Mouse (Mus musculus) forebrain, embryonic 11.5 days (tissue): ENCODE measurements around the gene Hook2. TPM values are rescaled to one million over a fixed set of nuclear protein-coding genes. Genes with fewer than 3 reads are reported as not detected.
A peak's percentile ranks its signal among the peaks of the same experiment; 100 is the strongest.

ENCODE experiments used
- ATAC-seq: fragments of 200-750 bp; cut with Nextera tagmentation; replicated peaks from 2 replicates; pipeline ENCODE4 v1.8.0; 2017; ENCODE audit warnings: moderate TSS enrichment; ENCODE audit not compliant: low FRiP score
- DNase-seq: peaks from one replicate; pipeline ENCODE4 v3.0.0-alpha.2; 2017; ENCODE audit warnings: low spot score
- H3K27ac ChIP-seq: fragments of 300-500 bp; sonication (generic); 2 replicates; pipeline ENCODE4 v1.5.1; 2014; ENCODE audit warnings: low read depth, low read length
- H3K27me3 ChIP-seq: fragments of 300-500 bp; sonication (generic); 2 replicates; pipeline ENCODE4 v1.6.1; 2014; ENCODE audit warnings: mild to moderate bottlenecking, low read length, mixed read lengths; ENCODE audit not compliant: control insufficient read depth, insufficient read depth
- H3K36me3 ChIP-seq: fragments of 300-500 bp; sonication (generic); 2 replicates; pipeline ENCODE4 v1.6.1; 2014; ENCODE audit warnings: mild to moderate bottlenecking, low read length, moderate library complexity, mixed read lengths; ENCODE audit not compliant: control insufficient read depth, insufficient read depth
- H3K4me1 ChIP-seq: fragments of 300-500 bp; sonication (generic); replicated peaks from 2 replicates; pipeline ENCODE4 v1.6.1; 2014; ENCODE audit warnings: low read length, mixed read lengths; ENCODE audit not compliant: control insufficient read depth, insufficient read depth
- H3K4me2 ChIP-seq: fragments of 300-500 bp; sonication (generic); 2 replicates; pipeline ENCODE4 v1.6.1; 2014; ENCODE audit warnings: low read depth, mild to moderate bottlenecking, low read length, moderate library complexity, mixed read lengths; ENCODE audit not compliant: severe bottlenecking
- H3K4me3 ChIP-seq: fragments of 300-500 bp; sonication (generic); 2 replicates; pipeline ENCODE4 v1.5.1; 2014; ENCODE audit warnings: low read depth, low read length
- H3K9ac ChIP-seq: fragments of 300-500 bp; sonication (generic); 2 replicates; pipeline ENCODE4 v1.6.1; 2014; ENCODE audit warnings: low read length
- H3K9me3 ChIP-seq: fragments of 300-500 bp; sonication (generic); 2 replicates; pipeline ENCODE4 v1.6.1; 2016; ENCODE audit warnings: low read length, mixed read lengths; ENCODE audit not compliant: control insufficient read depth
- WGBS: fragments of 180-500 bp; shearing (Covaris S2); extraction: QIAGEN DNeasy Blood & Tissue Kit; methylation state at CpG from one replicate; pipeline ENCODE4 v1.1.7; 2014; 5-methylcytosine and 5-hydroxymethylcytosine counted together
- polyA plus RNA-seq: library from polyadenylated mRNA; unstranded; fragments of >200 nt; fragmentation: Nextera tagmentation; extraction: Ambion mirVana; gene quantifications from 2 replicates; pipeline ENCODE4 v1.2.1, GENCODE M21; 2014

The Hook2 gene
- polyA plus RNA-seq, 1 experiment from 2014 or later: 14.8 TPM

- peak within 1 kb of the TSS; percentile 85 for H3K9ac ChIP-seq
- H3K4me1 ChIP-seq: peaks cover 18% of the 10 kb centered on the region
- no peaks in the 10 kb centered on the region for H3K9me3 ChIP-seq
- peak within 1 kb of the TSS; percentile 68 for H3K27ac ChIP-seq
- DNase-seq (peak; percentile 89), ATAC-seq (peak; percentile 88)
- peak within 1 kb of the TSS; percentile 93 for H3K4me2 ChIP-seq
- H3K36me3 ChIP-seq: peaks cover 11% of the 10 kb centered on the region; the same call in 1 of the 2 replicates
- WGBS: 8% methylated on average over 30 of the region's 30 CpGs
- H3K27me3 ChIP-seq: no peaks in the 10 kb centered on the region
- peak within 1 kb of the TSS; percentile 98 for H3K4me3 ChIP-seq
Measured at GRCm38 (mm10) chr8:85025098-85025932, 34.9 kb downstream of the Hook2 start, which contains the start of gene Asna1. TSS of gene Asna1 (minus strand) at chr8:85025281.

- DNase-seq (peak; percentile 96), ATAC-seq (peak; percentile 84)
- no peaks in the 10 kb centered on the region for H3K27me3 ChIP-seq
- peak within 1 kb of the TSS; percentile 93 for H3K4me2 ChIP-seq
- under 1% methylated on average over 68 of the region's 75 CpGs for WGBS
- peaks cover 18% of the 10 kb centered on the region for H3K4me1 ChIP-seq
- H3K9me3 ChIP-seq: no peaks in the 10 kb centered on the region
- peak within 1 kb of the TSS; percentile 81 for H3K27ac ChIP-seq
- peak within 1 kb of the TSS; percentile 99 for H3K9ac ChIP-seq
- peaks cover 15% of the 10 kb centered on the region; the same call in 1 of the 2 replicates for H3K36me3 ChIP-seq
- peak within 1 kb of the TSS; percentile 98 for H3K4me3 ChIP-seq
Measured at GRCm38 (mm10) chr8:85026670-85027515, 36.5 kb downstream of the Hook2 start, which contains the start of gene Trir. TSS of gene Trir (plus strand) at chr8:85026823.

GRCm38 (mm10) chr8:85027516-85027855 is 37.1 kb downstream of the Hook2 start:
- WGBS: 1% methylated on average over 13 of the region's 13 CpGs
- peaks cover 15% of the 10 kb centered on the region; the same call in 1 of the 2 replicates for H3K36me3 ChIP-seq
- DNase-seq: no peak

GRCm38 (mm10) chr8:85027922-85028321 is 37.5 kb downstream of the Hook2 start:
- Histone ChIP-seq H3K4me3 (peak overlapping the region; percentile 98), H3K27ac (no peak overlapping the region), H3K4me1 (peaks cover 18% of the 10 kb centered on the region), H3K9ac (peak overlapping the region; percentile 99), H3K4me2 (peak overlapping the region; percentile 80), H3K27me3 (no peaks in the 10 kb centered on the region), H3K9me3 (no peaks in the 10 kb centered on the region), H3K36me3 (peaks cover 15% of the 10 kb centered on the region; the same call in 1 of the 2 replicates)
- DNase-seq (no peak), ATAC-seq (no peak)
- 25% methylated on average over 2 of the region's 2 CpGs for WGBS

More at GRCm38 (mm10) chr8:85027516-85027855, 37.1 kb downstream of the Hook2 start:
- peaks cover 18% of the 10 kb centered on the region for H3K4me1 ChIP-seq
- H3K27me3 ChIP-seq: no peaks in the 10 kb centered on the region
- H3K9me3 ChIP-seq: no peaks in the 10 kb centered on the region
- peak overlapping the region; percentile 98 for H3K4me3 ChIP-seq
- H3K27ac ChIP-seq: peak overlapping the region; percentile 81; the same call in 1 of the 2 replicates
- H3K4me2 ChIP-seq: peak overlapping the region; percentile 80
- peak overlapping the region; percentile 99 for H3K9ac ChIP-seq
- ATAC-seq: no peak

- Histone ChIP-seq H3K36me3 (peaks cover 10% of the 10 kb centered on the region; the same call in 1 of the 2 replicates), H3K9ac (no peak overlapping the region), H3K9me3 (no peaks in the 10 kb centered on the region), H3K4me2 (no peak overlapping the region), H3K27ac (no peak overlapping the region), H3K4me1 (peaks cover 15% of the 10 kb centered on the region; the same call in 1 of the 2 replicates), H3K4me3 (no peak overlapping the region), H3K27me3 (no peaks in the 10 kb centered on the region)
- DNase-seq (peak; percentile 50), ATAC-seq (no peak)
- 91% methylated on average over 14 of the region's 14 CpGs for WGBS
Measured at GRCm38 (mm10) chr8:85029271-85029670, 38.9 kb downstream of the Hook2 start.

GRCm38 (mm10) chr8:85032622-85033311 is 42.4 kb downstream of the Hook2 start:
- no peak overlapping the region for H3K27ac ChIP-seq
- peaks cover 10% of the 10 kb centered on the region; the same call in 1 of the 2 replicates for H3K36me3 ChIP-seq
- WGBS: 88% methylated on average over 4 of the region's 4 CpGs
- H3K4me2 ChIP-seq: no peak overlapping the region
- ATAC-seq (no peak), DNase-seq (no peak)
- H3K27me3 ChIP-seq: no peaks in the 10 kb centered on the region
- H3K9me3 ChIP-seq: no peaks in the 10 kb centered on the region
- H3K9ac ChIP-seq: no peak overlapping the region
- H3K4me3 ChIP-seq: no peak overlapping the region
- peaks cover 12% of the 10 kb centered on the region; the same call in 1 of the 2 replicates for H3K4me1 ChIP-seq

GRCm38 (mm10) chr8:85033867-85034266 is 43.5 kb downstream of the Hook2 start:
- Histone ChIP-seq H3K27ac (no peak overlapping the region), H3K4me3 (no peak overlapping the region), H3K4me2 (no peak overlapping the region), H3K27me3 (no peaks in the 10 kb centered on the region), H3K4me1 (peaks cover 5% of the 10 kb centered on the region; the same call in 1 of the 2 replicates), H3K36me3 (peaks cover 10% of the 10 kb centered on the region; the same call in 1 of the 2 replicates), H3K9ac (no peak overlapping the region), H3K9me3 (no peaks in the 10 kb centered on the region)
- no peak for ATAC-seq
- no peak for DNase-seq
- 73% methylated on average over 1 of the region's 1 CpGs for WGBS

- DNase-seq (peak; percentile 85), ATAC-seq (no peak)
- Histone ChIP-seq H3K27ac (no peak overlapping the region), H3K4me2 (peak overlapping the region; percentile 91), H3K4me3 (peak overlapping the region; percentile 80), H3K36me3 (peaks cover 8% of the 10 kb centered on the region; the same call in 1 of the 2 replicates), H3K9ac (no peak overlapping the region; the same call in 1 of the 2 replicates), H3K9me3 (no peaks in the 10 kb centered on the region), H3K27me3 (no peaks in the 10 kb centered on the region), H3K4me1 (0 out of 2 replicates have a peak, but pooled peaks cover 7% of the 10 kb centered on the region)
- 3% methylated on average over 13 of the region's 13 CpGs for WGBS
Measured at GRCm38 (mm10) chr8:85034764-85035163, 44.4 kb downstream of the Hook2 start.
